Mouse (Mus musculus) spleen, adult 2 months (tissue): ENCODE results near the gene Rin3. TPM values are rescaled to one million over a fixed set of nuclear protein-coding genes. Genes with fewer than 3 reads are reported as not detected.

ENCODE experiments used
- DNase-seq, 2 experiments: peaks; one replicate each; pipeline versions ENCODE4 v3.0.0 to v3.0.0-alpha.2; 2012 to 2021; ENCODE audit warnings: low spot score in 2 of 2, low read depth in 1 of 2
- H3K27ac ChIP-seq: fragments of 200-500 bp; 2 replicates; pipeline ENCODE4 v1.5.1; 2012; ENCODE audit warnings: low read length, inconsistent platforms; ENCODE audit not compliant: insufficient read depth
- H3K27me3 ChIP-seq: fragments of 200-500 bp; 2 replicates; pipeline ENCODE4 v1.6.1; 2012; ENCODE audit warnings: mild to moderate bottlenecking, moderate library complexity, low read length, inconsistent platforms; ENCODE audit not compliant: control insufficient read depth, insufficient read depth
- H3K36me3 ChIP-seq: fragments of 200-500 bp; 2 replicates; pipeline ENCODE4 v1.6.1; 2012; ENCODE audit warnings: mild to moderate bottlenecking, low read length, inconsistent platforms; ENCODE audit not compliant: control insufficient read depth, insufficient read depth
- H3K4me1 ChIP-seq: fragments of 200-500 bp; 2 replicates; pipeline ENCODE4 v1.6.1; 2011; ENCODE audit warnings: inconsistent platforms; ENCODE audit not compliant: control insufficient read depth, insufficient read depth, insufficient read length
- H3K4me3 ChIP-seq: fragments of 200-500 bp; 2 replicates; pipeline ENCODE4 v1.5.1; 2011; ENCODE audit warnings: mild to moderate bottlenecking, inconsistent platforms; ENCODE audit not compliant: insufficient read depth, insufficient read length; ENCODE audit errors: extremely low read depth
- CTCF ChIP-seq: fragments of 200-500 bp; IDR thresholded peaks from 2 replicates; pipeline ENCODE4 v1.5.1; 2011; ENCODE audit warnings: mild to moderate bottlenecking, inconsistent platforms; ENCODE audit not compliant: insufficient read depth, insufficient read length, insufficient replicate concordance; ENCODE audit errors: extremely low read depth
- POLR2A ChIP-seq: fragments of 200-500 bp; IDR thresholded peaks from 2 replicates; pipeline ENCODE4 v1.6.1; 2011; ENCODE audit warnings: low read depth, low read length, inconsistent platforms
- WGBS: fragments of 180-500 bp; shearing (Covaris S2); methylation state at CpG from one replicate; pipeline ENCODE4 v1.1.7; 2018; 5-methylcytosine and 5-hydroxymethylcytosine counted together
- polyA plus RNA-seq: library from polyadenylated mRNA; depleted of rRNA; stranded (reverse); fragments of >200 nt; gene quantifications from 2 replicates; pipeline ENCODE4 v1.2.3, GENCODE M21; 2012

The Rin3 gene
- polyA plus RNA-seq, 1 experiment = 63.4 TPM

DNA sequence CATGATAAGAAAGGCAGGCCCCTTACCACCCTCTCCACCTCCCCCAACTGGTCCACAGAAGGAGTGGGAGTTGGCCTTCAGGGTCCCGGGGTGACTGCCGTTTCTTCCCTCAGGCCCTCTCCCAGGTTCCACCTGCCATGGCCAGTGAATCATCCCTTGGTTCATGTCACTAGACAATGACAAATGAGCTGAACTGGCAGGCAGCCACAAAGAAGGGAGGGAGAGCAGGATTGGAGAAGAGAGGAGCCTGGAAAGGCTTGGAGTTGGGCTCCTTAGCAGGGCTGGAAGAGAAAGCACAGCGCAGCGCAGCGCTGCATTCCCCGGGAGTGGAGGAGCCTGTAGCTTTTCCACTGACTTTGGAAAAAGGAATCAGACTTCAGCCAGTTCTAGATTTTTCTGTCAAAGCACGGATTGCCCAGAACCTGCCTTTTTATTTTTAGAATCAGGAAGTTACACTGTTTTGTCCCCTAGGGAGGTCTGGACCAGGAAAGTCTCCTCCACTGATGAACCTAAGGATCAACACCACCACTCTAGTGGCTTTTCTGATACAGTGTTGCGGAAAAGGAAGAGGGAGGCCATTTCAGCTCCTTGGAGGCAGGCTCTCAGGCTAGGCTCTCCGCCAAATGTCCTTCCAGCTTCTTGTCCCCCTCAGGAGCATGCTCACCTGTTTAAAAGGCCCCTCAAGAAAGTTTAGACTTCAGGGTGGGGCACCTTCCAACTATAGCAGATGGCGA lies 4.0 kb downstream of the Rin3 start:
- no peak for TF ChIP-seq POLR2A
- no peak for TF ChIP-seq CTCF
- DNase-seq = no peak
- no peaks in the 10 kb centered on the region for H3K36me3 ChIP-seq
- no peak overlapping the region for H3K4me3 ChIP-seq
- WGBS = 74% methylated on average over 10 of the region's 10 CpGs
- H3K27me3 ChIP-seq = no peaks in the 10 kb centered on the region
- H3K27ac ChIP-seq = no peak overlapping the region
- H3K4me1 ChIP-seq = peaks cover 24% of the 10 kb centered on the region; the same call in 1 of the 2 replicates

DNA sequence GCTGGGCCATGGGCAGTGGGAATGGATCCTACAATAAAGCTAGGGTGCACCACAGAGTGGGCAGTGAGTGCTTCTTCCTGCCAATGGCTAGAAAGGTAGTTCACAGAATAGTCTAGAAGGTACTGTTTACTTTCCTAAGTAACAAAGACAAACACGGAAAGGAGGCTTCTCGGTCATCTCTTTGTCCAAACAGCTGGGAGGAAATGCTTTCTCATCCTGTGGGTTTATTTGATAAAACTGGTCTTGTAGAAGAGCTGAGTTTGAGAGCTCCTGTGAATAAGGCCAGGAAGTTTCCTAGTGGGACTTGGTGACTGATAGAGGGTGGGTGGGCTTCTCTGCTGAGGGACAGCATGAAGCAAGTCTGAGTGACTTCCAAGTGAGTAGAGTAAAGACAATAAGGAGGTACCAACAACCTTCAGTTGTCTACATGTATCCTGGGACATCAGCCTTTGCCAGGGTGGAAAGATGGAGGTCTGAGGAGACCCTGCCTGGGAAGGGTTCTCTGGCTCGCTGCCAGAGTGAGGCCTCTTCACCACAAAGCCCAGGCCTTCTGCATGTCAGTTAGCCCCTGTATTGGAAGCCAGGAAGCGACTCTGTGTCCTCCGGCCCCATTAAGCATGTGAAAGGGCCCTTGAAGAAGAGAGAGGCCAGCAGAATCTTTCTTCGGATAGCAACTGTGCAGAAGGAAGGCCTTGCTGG lies 5.2 kb downstream of the Rin3 start:
- H3K36me3 ChIP-seq = no peaks in the 10 kb centered on the region
- H3K27me3 ChIP-seq = no peaks in the 10 kb centered on the region
- DNase-seq = no peak
- WGBS = 55% methylated on average over 6 of the region's 6 CpGs
- H3K27ac ChIP-seq = no peak overlapping the region
- TF ChIP-seq CTCF (no peak), POLR2A (no peak)
- H3K4me1 ChIP-seq = peaks cover 32% of the 10 kb centered on the region
- H3K4me3 ChIP-seq = no peak overlapping the region

- Histone ChIP-seq H3K36me3 (no peaks in the 10 kb centered on the region), H3K4me1 (peaks cover 36% of the 10 kb centered on the region), H3K27me3 (no peaks in the 10 kb centered on the region), H3K27ac (no peak overlapping the region), H3K4me3 (no peak overlapping the region)
- TF ChIP-seq CTCF (no peak), POLR2A (no peak)
- DNase-seq = no peak
- WGBS = 68% methylated on average over 2 of the region's 2 CpGs
Observed at GRCm38 (mm10) chr12:102288846-102289245, 6.0 kb downstream of the Rin3 start.

- Histone ChIP-seq H3K27ac (no peak overlapping the region), H3K4me1 (peaks cover 36% of the 10 kb centered on the region), H3K36me3 (no peaks in the 10 kb centered on the region), H3K27me3 (no peaks in the 10 kb centered on the region), H3K4me3 (no peak overlapping the region)
- no peak for DNase-seq
- WGBS = 93% methylated on average over 1 of the region's 1 CpGs
- TF ChIP-seq POLR2A (no peak), CTCF (no peak)
Observed at GRCm38 (mm10) chr12:102289568-102289967, 6.7 kb downstream of the Rin3 start.

DNA sequence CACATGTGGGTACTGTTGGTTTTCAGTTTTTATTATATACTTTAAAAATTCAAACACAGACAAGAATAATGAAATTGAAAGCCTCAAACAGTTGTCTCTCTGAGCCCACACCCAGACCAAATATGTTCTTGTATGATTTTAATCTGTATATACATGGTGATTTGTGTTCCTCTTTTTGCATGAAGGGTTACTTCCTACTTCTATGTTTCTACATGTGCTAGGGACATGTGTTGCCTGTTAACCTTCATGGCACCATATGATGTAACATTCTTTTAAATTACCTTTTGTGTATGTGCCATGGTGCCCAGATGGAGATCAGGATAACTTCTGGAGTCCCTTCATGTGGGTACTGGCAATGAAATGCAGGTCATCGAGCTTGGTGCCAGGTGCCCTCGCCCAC lies 7.8 kb downstream of the Rin3 start:
- Histone ChIP-seq H3K4me1 (peaks cover 38% of the 10 kb centered on the region), H3K4me3 (no peak overlapping the region), H3K36me3 (no peaks in the 10 kb centered on the region), H3K27me3 (no peaks in the 10 kb centered on the region), H3K27ac (no peak overlapping the region)
- DNase-seq = no peak
- 91% methylated on average over 2 of the region's 2 CpGs for WGBS
- no peak for TF ChIP-seq CTCF
- no peak for TF ChIP-seq POLR2A

GRCm38 (mm10) chr12:102291686-102292085 lies 8.8 kb downstream of the Rin3 start:
- H3K4me1 ChIP-seq = peaks cover 42% of the 10 kb centered on the region
- 27% methylated on average over 6 of the region's 6 CpGs for WGBS

More at GRCm38 (mm10) chr12:102291686-102292085, 8.8 kb downstream of the Rin3 start:
- Histone ChIP-seq H3K27me3 (no peaks in the 10 kb centered on the region), H3K4me3 (no peak overlapping the region), H3K27ac (peak overlapping the region; percentile 6; the same call in 1 of the 2 replicates), H3K36me3 (no peaks in the 10 kb centered on the region)
- TF ChIP-seq CTCF (no peak), POLR2A (no peak)
- peak in 1 of 2 experiments; percentile 36 for DNase-seq
